Mouse (Mus musculus) mesoderm, embryonic 11.5 days (tissue): ENCODE data around the gene Uggt2.
A peak's percentile ranks its signal among the peaks of the same experiment; 100 is the strongest.
"Not testable (repeated sequence)": the region's sequence is repeated elsewhere in the genome, so short reads cannot be mapped to it uniquely, and the experiment has no call there.

Experiments
- DNase-seq: peaks from one replicate; pipeline ENCODE4 v3.0.0-alpha.2; 2012; ENCODE audit warnings: low read depth, low spot score

Gene Uggt2

GRCm38 (mm10) chr14:118981711-118982428, 117.4 kb downstream of the Uggt2 start:
- not testable (repeated sequence) for DNase-seq

- DNase-seq = no peak
These were observed 118.3 kb downstream of the Uggt2 start for GRCm38 (mm10) chr14:118980890-118981289.

- no peak for DNase-seq
These were observed 118.9 kb downstream of the Uggt2 start for GRCm38 (mm10) chr14:118980358-118980757.

GRCm38 (mm10) chr14:118979571-118980325, 119.5 kb downstream of the Uggt2 start:
- no peak for DNase-seq

GRCm38 (mm10) chr14:118977136-118977816, 122.0 kb downstream of the Uggt2 start:
- no peak for DNase-seq

GRCm38 (mm10) chr14:118972268-118972667, 127.0 kb downstream of the Uggt2 start:
- DNase-seq = no peak

GRCm38 (mm10) chr14:118967646-118968045, 131.6 kb downstream of the Uggt2 start:
- no peak for DNase-seq

GRCm38 (mm10) chr14:118965356-118966000, 133.8 kb downstream of the Uggt2 start:
- no peak for DNase-seq

- DNase-seq = no peak
These were observed 141.2 kb downstream of the Uggt2 start for GRCm38 (mm10) chr14:118958010-118958409.

- no peak for DNase-seq
These were observed 147.2 kb downstream of the Uggt2 start for GRCm38 (mm10) chr14:118951912-118952583.

- DNase-seq = no peak
These were observed 150.4 kb downstream of the Uggt2 start for GRCm38 (mm10) chr14:118948841-118949240.

GRCm38 (mm10) chr14:118944702-118945101, 154.5 kb downstream of the Uggt2 start:
- no peak for DNase-seq

- no peak for DNase-seq
These were observed 157.2 kb downstream of the Uggt2 start for GRCm38 (mm10) chr14:118942076-118942475.

GRCm38 (mm10) chr14:118940796-118941495, 158.3 kb downstream of the Uggt2 start:
- DNase-seq = no peak

GRCm38 (mm10) chr14:118938551-118938950, 160.7 kb downstream of the Uggt2 start:
- no peak for DNase-seq

GRCm38 (mm10) chr14:118937533-118938492, 161.4 kb downstream of the Uggt2 start, which contains the start of gene Dnajc3:
Gene Dnajc3, plus strand, starts transcription at chr14:118937976.
- DNase-seq = peak; percentile 98

- DNase-seq = no peak
These were observed 162.3 kb downstream of the Uggt2 start for GRCm38 (mm10) chr14:118936952-118937351.

GRCm38 (mm10) chr14:118936236-118936635, 163.0 kb downstream of the Uggt2 start:
- no peak for DNase-seq
